Mouse (Mus musculus) adrenal gland, adult 18-20 months (tissue): ENCODE data around the gene Pnmal1. TPM values are rescaled to one million over a fixed set of nuclear protein-coding genes. Genes with fewer than 3 reads are reported as not detected.
A peak's percentile ranks its signal among the peaks of the same experiment; 100 is the strongest.

Experiments
- DNase-seq, 2 experiments: peaks; one replicate each; pipeline ENCODE4 v3.0.0; 2021 to 2022; ENCODE audit warnings: low spot score in 2 of 2
- total RNA-seq, 2 experiments: library from RNA; stranded (reverse); gene quantifications; 1 replicate in 1 of 2; 2 replicates in 1 of 2; pipeline ENCODE4 v1.2.3; 2021

Gene Pnmal1
- total RNA-seq, 2 experiments from 2014 or later, result 3.5 to 4.0 TPM

- DNase-seq, result peak; percentile 66 to 68
Observed at GRCm38 (mm10) chr7:16993651-16994399, 34.3 kb downstream of the Pnmal1 start.

- no peak for DNase-seq
Observed at GRCm38 (mm10) chr7:16994400-16994799, 34.9 kb downstream of the Pnmal1 start.

GRCm38 (mm10) chr7:16995345-16995744, 35.9 kb downstream of the Pnmal1 start:
- DNase-seq, result no peak

- no peak for DNase-seq
Observed at GRCm38 (mm10) chr7:16999233-16999632, 39.8 kb downstream of the Pnmal1 start.

GRCm38 (mm10) chr7:16999650-17000049, 40.2 kb downstream of the Pnmal1 start:
- peak; percentile 93 to 94 for DNase-seq

DNA sequence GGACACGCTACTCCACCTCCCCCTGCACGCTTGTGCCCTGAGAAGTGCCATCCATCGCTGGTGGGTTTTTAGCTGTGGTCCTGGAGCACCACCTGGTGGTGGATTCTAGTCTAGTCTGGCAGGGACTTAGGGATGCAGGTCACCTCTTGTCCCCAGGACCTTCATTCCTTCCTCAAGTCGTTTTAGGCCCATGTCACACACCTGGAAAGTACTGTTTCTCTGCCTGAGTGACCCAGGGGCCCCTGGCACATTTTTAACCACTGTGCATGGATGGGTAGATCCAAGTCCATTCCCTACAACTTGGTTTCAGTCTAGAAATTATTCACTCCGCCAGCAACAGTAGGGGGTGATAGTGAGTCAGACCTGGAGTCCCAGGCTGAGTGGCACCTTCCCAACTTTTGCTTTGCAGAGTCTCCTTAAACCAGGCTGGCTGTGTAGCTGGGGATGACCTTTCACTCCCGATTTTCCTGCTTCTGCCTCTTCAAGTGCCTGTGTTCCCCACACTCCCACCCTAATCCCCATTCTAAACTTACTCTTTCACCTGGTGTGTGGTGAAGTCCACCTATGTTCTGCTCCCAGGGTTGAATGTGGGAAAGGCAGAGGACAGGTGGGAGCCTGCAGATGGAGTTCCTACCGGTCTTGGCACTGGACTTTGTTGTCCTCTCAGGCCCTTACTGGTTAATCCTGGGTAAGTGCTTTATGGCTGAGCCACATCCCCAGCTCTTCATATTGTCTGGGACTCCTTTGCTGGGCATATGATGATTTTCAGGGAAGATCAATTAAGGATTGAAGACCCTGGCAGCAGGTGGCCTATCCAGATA, 43.1 kb downstream of the Pnmal1 start:
- DNase-seq, result peak; percentile 69 to 72

DNA sequence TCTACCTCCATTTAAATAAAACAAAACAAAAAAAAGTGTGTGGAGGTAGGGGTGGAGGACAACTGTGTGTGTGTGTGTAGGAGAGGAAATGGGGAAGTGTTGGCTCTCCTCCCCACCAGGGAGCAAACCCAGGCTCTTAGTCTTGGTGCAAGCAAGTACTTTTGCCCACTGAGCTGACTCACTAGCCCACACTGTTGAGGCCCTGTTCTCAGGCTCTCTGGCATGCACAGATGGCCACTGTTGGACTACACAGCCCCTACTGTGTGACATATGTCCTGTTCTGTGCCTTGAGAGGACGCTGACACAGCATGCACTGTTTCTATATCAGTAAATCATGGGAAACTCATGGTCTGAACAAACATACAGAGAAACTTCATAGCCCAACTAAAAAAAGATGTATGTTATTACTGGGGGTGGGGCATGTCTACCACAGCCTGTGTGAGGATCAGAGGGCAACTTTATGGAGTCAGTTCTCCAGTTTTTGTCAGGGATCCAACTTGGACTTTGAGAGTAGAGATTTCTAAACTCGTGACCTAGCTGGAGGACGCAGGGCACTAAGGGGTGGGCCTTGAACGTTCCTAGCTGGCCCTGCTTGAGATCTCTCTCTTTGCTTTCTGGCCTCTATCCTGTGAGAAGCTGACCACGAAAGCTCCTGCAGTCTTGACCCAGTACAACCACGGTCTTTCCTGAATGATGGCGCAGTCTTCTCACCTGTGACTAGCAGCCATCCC, 43.9 kb downstream of the Pnmal1 start:
- no peak for DNase-seq

DNA sequence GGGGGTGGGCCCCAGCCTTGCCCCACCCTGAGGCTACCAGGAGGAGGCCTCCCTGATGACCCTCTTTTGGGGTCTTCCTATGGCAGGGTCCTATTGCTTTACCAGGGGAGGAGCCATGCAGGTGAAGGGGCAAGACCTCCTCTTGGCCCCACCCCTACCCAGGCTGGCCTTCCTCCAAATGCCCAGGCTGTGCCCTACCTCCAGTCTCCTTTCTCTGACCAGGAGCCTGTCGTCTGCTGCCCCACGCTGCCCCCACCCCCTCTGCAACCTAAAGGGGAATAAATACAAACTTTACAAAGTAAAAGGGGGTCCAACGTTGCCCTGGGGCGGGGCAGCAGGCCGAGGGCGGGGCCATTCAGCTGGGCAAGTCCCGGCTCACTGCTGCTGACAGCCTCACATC, 45.2 kb downstream of the Pnmal1 start:
- DNase-seq, result no peak

DNA sequence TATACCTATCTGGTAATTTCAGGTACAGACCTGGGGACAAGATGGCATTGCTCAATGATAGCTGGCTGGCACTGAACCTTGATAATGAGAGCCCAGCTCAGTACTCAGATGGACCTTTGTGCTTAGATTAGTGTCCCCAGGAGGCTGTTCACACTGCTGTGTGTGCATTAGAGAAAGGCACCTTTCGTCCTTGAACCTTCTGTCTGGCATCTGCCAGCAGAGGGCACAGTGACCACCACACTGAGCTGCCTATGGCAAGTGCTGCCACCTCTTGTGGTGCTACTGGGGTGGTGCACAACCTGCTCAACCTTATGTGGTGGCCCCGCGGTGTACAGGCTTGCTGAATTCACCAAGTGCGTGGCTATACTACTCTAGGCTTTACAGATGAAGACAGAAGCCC, 47.8 kb downstream of the Pnmal1 start:
- DNase-seq, result no peak

DNA sequence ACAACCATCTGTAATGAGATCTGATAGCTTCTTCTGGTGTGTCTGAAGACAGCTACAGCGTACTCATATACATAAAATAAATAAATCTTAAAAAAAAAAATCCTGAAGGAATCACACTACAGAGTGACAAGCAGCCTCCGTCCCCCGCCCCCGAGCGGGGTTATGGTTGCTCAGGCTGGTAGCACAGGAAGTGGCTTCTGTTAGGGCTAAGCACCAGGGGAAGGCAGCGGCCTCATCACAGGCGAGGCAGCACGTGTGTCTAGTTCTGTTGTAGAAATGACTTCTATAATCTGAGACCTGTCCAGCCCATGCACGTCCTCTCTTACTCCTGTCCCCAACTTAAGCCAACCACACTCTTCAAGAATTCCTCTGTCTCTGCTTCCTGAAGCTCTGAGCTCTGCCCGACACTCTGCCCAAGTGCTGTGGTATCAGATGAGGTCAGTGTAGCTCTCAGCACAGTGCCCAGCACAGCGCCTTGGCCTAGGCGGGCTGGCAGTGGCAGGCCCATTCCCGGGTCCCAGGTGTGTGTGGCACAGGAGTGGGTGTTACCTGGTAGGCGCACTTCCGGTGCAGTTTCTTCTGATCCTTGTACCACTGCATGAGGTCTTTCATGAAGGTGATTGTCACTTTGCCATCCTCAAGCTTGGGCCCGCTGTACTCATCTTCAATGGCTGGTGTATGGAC, 50.0 kb downstream of the Pnmal1 start:
- no peak for DNase-seq

DNA sequence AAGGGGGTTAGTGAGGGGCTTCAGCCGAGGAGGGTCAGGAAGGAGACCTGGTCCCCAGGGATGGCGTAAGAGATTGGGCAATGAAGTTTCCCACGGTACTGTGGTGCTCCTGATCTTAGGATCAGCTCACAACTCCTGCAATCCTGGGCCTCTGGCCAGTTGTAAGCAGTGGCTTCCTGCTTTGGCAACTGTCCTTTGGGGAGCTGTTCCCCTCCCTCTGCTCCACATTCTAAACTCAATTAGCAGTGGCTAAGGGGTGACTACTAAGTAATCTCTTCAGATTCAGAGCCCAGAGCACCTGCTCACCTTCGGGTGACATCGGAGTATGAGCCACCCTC, 50.5 kb downstream of the Pnmal1 start:
- no peak for DNase-seq

- no peak for DNase-seq
Observed at GRCm38 (mm10) chr7:17011909-17012590, 52.6 kb downstream of the Pnmal1 start.

Other genes with a start within 250 kb of the Pnmal1 start
- not detected for gene Ceacam9, start 237.8 kb upstream of the Pnmal1 start, total RNA-seq
- gene Ap2s1, start 221.3 kb upstream of the Pnmal1 start, total RNA-seq, result 100 to 1,000 TPM; 120 to 146 TPM
- gene Slc1a5, start 178.3 kb upstream of the Pnmal1 start, total RNA-seq, result 100 to 1,000 TPM in 1 of 2 experiments, 10 to 100 TPM in 1; 89.3 to 253 TPM
- 10 to 100 TPM; 67.7 to 69.3 TPM for gene Strn4, start 143.8 kb upstream of the Pnmal1 start, total RNA-seq
- gene Fkrp, start 142.9 kb upstream of the Pnmal1 start, total RNA-seq, result 10 to 100 TPM; 23.7 to 25.2 TPM
- gene Prkd2, start 116.8 kb upstream of the Pnmal1 start, total RNA-seq, result 10 to 100 TPM; 13.9 to 23.3 TPM
- gene Dact3, start 84.4 kb upstream of the Pnmal1 start, total RNA-seq, result 1 to 10 TPM; 3.1 to 3.8 TPM
- gene Gng8, start 67.9 kb upstream of the Pnmal1 start, total RNA-seq, result under 1 TPM in 1 of 2 experiments, not detected in 1; 0.35 TPM
- 1 to 10 TPM in 1 of 2 experiments, under 1 TPM in 1; 0.96 to 1.1 TPM for gene Ptgir, start 53.2 kb upstream of the Pnmal1 start, total RNA-seq
- gene Calm3, start 35.6 kb upstream of the Pnmal1 start, total RNA-seq, result 100 to 1,000 TPM; 227 to 234 TPM
- gene Pnmal2, start 15.0 kb upstream of the Pnmal1 start, total RNA-seq, result 10 to 100 TPM; 24.4 to 33.3 TPM
- 1 to 10 TPM; 1.6 to 2.0 TPM for gene Gm42372, start 23.4 kb downstream of the Pnmal1 start, total RNA-seq
- 10 to 100 TPM; 18.3 TPM for gene Ccdc8, start 33.0 kb downstream of the Pnmal1 start, total RNA-seq
- gene Ppp5c, start 68.2 kb downstream of the Pnmal1 start, total RNA-seq, result 10 to 100 TPM; 88.9 to 95.2 TPM
- 1 to 10 TPM; 3.4 to 4.3 TPM for gene Hif3a, start 102.7 kb downstream of the Pnmal1 start, total RNA-seq
- gene Psg16, start 114.4 kb downstream of the Pnmal1 start, total RNA-seq, result under 1 TPM; 0.32 to 0.33 TPM
- not detected for gene Ceacam3, start 190.6 kb downstream of the Pnmal1 start, total RNA-seq
- gene Psg29, start 243.8 kb downstream of the Pnmal1 start, total RNA-seq, result under 1 TPM; 0.06 to 0.10 TPM